In genomic region chrX:137038000-137038483, GRCm38 (mm10) we compare ENCODE assay signal across 8 mouse cellular contexts. TPM values are rescaled to one million over a fixed set of nuclear protein-coding genes. Genes with fewer than 3 reads are reported as not detected.
A peak's percentile ranks its signal among the peaks of the same experiment; 100 is the strongest.
DNase-seq lines count a peak whose midpoint lies in the region; ATAC-seq and TF ChIP-seq lines count a peak whose summit lies in the region.

Gene Slc25a53, minus strand, starts transcription at chrX:137038302.

- no peaks in the 10 kb centered on the region for H3K36me3 ChIP-seq in forebrain, postnatal 0 days (ENCODE audit: insufficient read depth)
- no peaks in the 10 kb centered on the region for H3K36me3 ChIP-seq in lung, embryonic 14.5 days (ENCODE audit: insufficient read depth)

- peak within 1 kb of the TSS; percentile 65 for H3K9ac ChIP-seq in forebrain, postnatal 0 days
- H3K9ac ChIP-seq in lung, embryonic 14.5 days = peak within 1 kb of the TSS; percentile 65

- peak within 1 kb of the TSS; percentile 96 for H3K27ac ChIP-seq in cerebellum, adult 2 months (ENCODE audit: insufficient read depth, low read length)
- peak within 1 kb of the TSS; percentile 94 for H3K27ac ChIP-seq in forebrain, postnatal 0 days (ENCODE audit: low read depth, low read length)
- H3K27ac ChIP-seq in lung, embryonic 14.5 days (ENCODE audit: low read depth) = peak within 1 kb of the TSS; percentile 87

- H3K4me1 ChIP-seq in cerebellum, adult 2 months (ENCODE audit: control insufficient read depth, insufficient read depth, low read length) = peaks cover 4% of the 10 kb centered on the region; the same call in 1 of the 2 replicates
- H3K4me1 ChIP-seq in forebrain, postnatal 0 days (ENCODE audit: insufficient read depth) = no peaks in the 10 kb centered on the region
- H3K4me1 ChIP-seq in lung, embryonic 14.5 days (ENCODE audit: insufficient read depth) = no peaks in the 10 kb centered on the region

- H3K9me3 ChIP-seq in forebrain, postnatal 0 days (ENCODE audit: low read length) = no peaks in the 10 kb centered on the region
- H3K9me3 ChIP-seq in lung, embryonic 14.5 days (ENCODE audit: low read depth, low read length) = no peaks in the 10 kb centered on the region

- H3K4me3 ChIP-seq in cerebellum, adult 2 months (replicated peaks; ENCODE audit: insufficient read depth, low read depth, low read length) = peak within 1 kb of the TSS; percentile 99
- H3K4me3 ChIP-seq in forebrain, postnatal 0 days (ENCODE audit: low read depth, low read length) = peak within 1 kb of the TSS; percentile 48
- peak within 1 kb of the TSS; percentile 49 for H3K4me3 ChIP-seq in lung, embryonic 14.5 days (ENCODE audit: low read depth, low read length)

- TF ChIP-seq POLR2A in cerebellum, adult 2 months (IDR thresholded peaks at IDR 0.05; ENCODE audit: borderline replicate concordance, insufficient read depth, low read length) = peak; percentile 29; the same call in 1 of the 2 replicates

- WGBS in cerebellum, adult 2 months = 10% methylated on average over 31 of the region's 31 CpGs
- WGBS in forebrain, postnatal 0 days = 39% methylated on average over 31 of the region's 31 CpGs
- WGBS in lung, embryonic 14.5 days = 17% methylated on average over 31 of the region's 31 CpGs

- no peak for TF ChIP-seq CTCF in cerebellum, adult 2 months (IDR thresholded peaks at IDR 0.05; ENCODE audit: borderline replicate concordance, insufficient read depth, low read depth, low read length)
- TF ChIP-seq CTCF in forebrain, postnatal 0 days (IDR thresholded peaks at IDR 0.05; ENCODE audit: low read depth) = no peak
- TF ChIP-seq CTCF in lung, embryonic 14.5 days (IDR thresholded peaks at IDR 0.05; ENCODE audit: low read depth) = no peak

- no peaks in the 10 kb centered on the region for H3K27me3 ChIP-seq in cerebellum, adult 2 months (ENCODE audit: control insufficient read depth, insufficient read depth, low read length)
- H3K27me3 ChIP-seq in forebrain, postnatal 0 days (ENCODE audit: insufficient read depth, low read length) = no peaks in the 10 kb centered on the region
- no peaks in the 10 kb centered on the region for H3K27me3 ChIP-seq in lung, embryonic 14.5 days (ENCODE audit: insufficient read depth, low read length)

- peak within 1 kb of the TSS; percentile 58 for H3K4me2 ChIP-seq in forebrain, postnatal 0 days (ENCODE audit: low read depth)
- peak within 1 kb of the TSS; percentile 64 for H3K4me2 ChIP-seq in lung, embryonic 14.5 days

- DNase-seq in MEL-GATA-1-ER (ENCODE audit: extremely low read depth, low read depth) = peak; percentile 85
- DNase-seq in cerebellum, adult 2 months = peak; percentile 85 to 86
- DNase-seq in forebrain, postnatal 0 days = peak; percentile 91
- peak; percentile 91 for DNase-seq in heart, postnatal 4 days
- DNase-seq in layer of hippocampus, adult 8-10 months (ENCODE audit: low spot score in 2 of 2) = peak; percentile 72 to 87
- peak; percentile 93 for DNase-seq in lung, embryonic 14.5 days
- peak; percentile 89 for DNase-seq in testis, postnatal 14 days (ENCODE audit: low spot score)

- peak; percentile 97 for ATAC-seq in forebrain, postnatal 0 days
- peak; percentile 96 for ATAC-seq in lung, embryonic 14.5 days (ENCODE audit: insufficient read depth)
- ATAC-seq in neutrophil, adult 5-6 weeks (ENCODE audit: extremely low read depth, insufficient number of reproducible peaks, low FRiP score, poor library complexity, severe bottlenecking) = peak; percentile 98

RNA-seq across cellular contexts. Expression of gene Slc25a53, which starts in this region (rescaled TPM):
- polyA plus RNA-seq in cerebellum, adult 2 months (2012; rRNA removed) = 15.9 and 17.3 TPM in 2 replicates
- 18.7 and 48.5 TPM in 2 replicates for total RNA-seq in forebrain, postnatal 0 days (2014; rRNA removed)
- polyA plus RNA-seq in forebrain, postnatal 0 days (2015; fragmentation: Nextera tagmentation; extraction: Ambion mirVana) = 10.7 and 12.3 TPM in 2 replicates
- total RNA-seq in heart, postnatal 4 days (2021) = 1 to 10 TPM; 6.6 to 7.9 TPM
- total RNA-seq in layer of hippocampus, adult 8-10 months (2022) = 10 to 100 TPM; 24.6 to 35.4 (median 32.0) TPM
- polyA plus RNA-seq in lung, embryonic 14.5 days (2014; fragmentation: Nextera tagmentation; extraction: Ambion mirVana) = 11.1 and 11.4 TPM in 2 replicates
- 18.8 and 24.4 TPM in 2 replicates for total RNA-seq in neutrophil, adult 5-6 weeks (2017)

Comparison
In these comparisons a context has a peak if more than half of its experiments do, and no peak if none do; other contexts are left out.
1. Peak in every context shown above with its lines: DNase-seq, ATAC-seq, H3K4me3 ChIP-seq and H3K27ac ChIP-seq.
2. H3K4me3 ChIP-seq: peak in every context shown above with its lines; median percentile 99 in cerebellum, adult 2 months; 49 in lung, embryonic 14.5 days; 48 in forebrain, postnatal 0 days.